Mouse (Mus musculus) embryo, embryonic 10 days (tissue): ENCODE data around the gene Nop16.
A peak's percentile ranks its signal among the peaks of the same experiment; 100 is the strongest.
"Not testable (repeated sequence)": the region's sequence is repeated elsewhere in the genome, so short reads cannot be mapped to it uniquely, and the experiment has no call there.

Source experiments
- DNase-seq: peaks from one replicate; pipeline ENCODE4 v3.0.0-alpha.2; 2015; ENCODE audit warnings: low spot score

The Nop16 gene

DNA sequence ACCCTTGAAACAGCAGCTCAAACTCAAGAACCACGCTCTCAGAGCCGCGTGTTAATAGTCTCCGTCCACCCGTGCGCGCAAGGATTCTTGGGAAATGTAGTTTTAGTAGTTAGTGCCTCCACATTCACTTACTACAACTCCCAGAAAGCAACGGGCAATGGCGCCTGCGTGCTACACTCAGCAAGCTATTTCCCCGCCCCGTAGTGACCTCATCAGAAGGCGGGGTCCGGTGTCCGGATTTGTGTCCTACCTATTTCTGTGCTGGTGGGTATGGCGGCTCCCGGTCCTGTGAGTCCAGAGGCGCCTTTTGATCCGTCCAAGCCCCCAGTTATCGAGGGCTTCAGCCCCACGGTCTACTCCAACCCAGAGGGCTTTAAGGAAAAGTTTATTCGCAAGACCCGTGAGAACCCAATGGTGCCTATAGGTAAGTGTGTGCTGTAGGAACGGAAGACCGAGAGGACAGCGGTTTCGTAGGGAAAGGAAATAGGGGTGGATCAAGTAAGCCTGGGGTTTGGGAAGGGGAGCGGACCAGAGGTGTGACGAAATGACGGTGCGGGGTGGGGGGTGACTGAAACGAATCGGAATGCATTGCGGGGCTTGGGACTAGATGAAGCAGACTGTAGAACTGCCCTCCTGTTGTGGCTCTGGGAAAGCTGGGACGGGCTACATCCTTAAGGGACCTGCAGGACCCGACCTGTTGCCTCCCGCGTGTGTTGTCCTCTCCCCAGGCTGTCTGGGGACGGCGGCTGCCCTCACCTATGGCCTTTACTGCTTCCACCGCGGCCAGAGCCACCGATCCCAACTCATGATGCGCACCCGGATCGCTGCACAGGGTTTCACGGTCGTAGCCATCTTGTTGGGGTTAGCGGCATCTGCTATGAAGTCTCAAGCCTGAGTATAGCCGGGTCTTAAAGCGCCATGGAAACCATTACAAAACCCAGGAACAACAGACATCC is at the start of gene Nop16, which contains the start of gene Higd2a:
TSS of gene Nop16 (minus strand) at position 95 of the 956 bp plus-strand sequence.
TSS of gene Higd2a (plus strand) at position 212 of the 956 bp plus-strand sequence.
- DNase-seq: peak; percentile 100

DNA sequence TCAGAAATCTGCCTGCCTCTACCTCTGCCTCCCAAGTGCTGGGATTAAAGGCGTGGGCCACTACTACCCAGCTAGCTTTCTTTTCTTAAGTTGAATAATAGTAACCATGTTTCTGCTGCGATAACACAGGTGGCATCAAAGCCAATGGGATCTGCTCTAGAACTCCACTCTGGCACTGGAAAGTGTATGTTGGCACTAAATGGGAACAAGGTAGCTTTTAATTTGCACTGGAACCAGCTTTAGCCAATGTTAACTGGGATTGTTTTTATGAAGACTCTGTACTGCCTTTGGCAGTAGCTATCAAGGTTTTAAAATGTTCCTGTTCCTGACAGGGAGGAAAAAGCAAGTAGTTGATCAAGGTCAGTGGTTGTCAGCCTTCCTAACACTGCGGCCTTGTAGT is 45.1 kb upstream of the Nop16 start:
- DNase-seq: no peak

DNA sequence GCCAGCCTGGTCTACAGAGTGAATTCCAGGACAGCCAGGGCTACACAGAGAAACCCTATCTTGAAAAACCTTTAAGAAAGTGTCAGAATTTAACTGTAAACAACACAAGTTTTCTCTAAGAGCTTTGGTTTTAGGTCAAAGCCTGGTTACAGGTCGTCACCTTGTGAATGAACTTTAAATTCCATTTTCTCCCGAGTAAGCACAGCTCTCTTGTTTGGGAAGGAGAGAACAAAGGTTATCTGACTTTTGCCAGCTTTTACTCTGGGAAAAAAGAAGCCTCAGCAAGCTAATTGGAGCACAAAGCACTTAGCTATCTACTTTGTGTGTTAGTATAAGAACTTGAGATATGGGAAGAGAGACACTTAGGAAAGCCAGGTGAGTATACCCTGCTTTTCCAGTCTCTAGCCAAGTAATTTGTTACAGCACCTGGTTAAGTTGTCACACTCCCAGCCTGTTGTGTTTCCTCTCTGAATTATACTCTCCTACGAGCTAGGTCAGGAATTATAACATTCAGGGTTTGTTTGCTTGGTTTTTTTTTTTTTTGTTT is 42.9 kb upstream of the Nop16 start:
- DNase-seq: no peak

DNA sequence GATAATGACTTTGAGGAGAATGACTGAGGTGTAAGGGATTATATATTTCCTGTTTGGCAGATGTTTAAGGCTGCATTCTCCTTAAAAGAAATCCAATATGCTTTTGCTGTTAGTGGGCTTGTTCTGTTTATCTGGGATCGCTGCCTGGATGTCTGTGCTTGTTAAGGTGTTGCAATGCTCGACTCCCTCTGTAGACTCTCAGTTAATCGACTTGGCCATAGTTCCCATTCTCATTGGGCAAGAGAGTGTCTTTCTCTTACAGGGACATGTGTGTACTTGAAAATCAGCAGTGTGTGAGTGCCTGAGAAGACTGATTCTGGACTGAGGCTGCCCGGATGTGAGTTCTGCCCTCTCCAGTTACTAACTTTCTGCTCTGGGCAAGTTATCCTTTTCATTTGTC is 39.2 kb upstream of the Nop16 start:
- DNase-seq: no peak

DNA sequence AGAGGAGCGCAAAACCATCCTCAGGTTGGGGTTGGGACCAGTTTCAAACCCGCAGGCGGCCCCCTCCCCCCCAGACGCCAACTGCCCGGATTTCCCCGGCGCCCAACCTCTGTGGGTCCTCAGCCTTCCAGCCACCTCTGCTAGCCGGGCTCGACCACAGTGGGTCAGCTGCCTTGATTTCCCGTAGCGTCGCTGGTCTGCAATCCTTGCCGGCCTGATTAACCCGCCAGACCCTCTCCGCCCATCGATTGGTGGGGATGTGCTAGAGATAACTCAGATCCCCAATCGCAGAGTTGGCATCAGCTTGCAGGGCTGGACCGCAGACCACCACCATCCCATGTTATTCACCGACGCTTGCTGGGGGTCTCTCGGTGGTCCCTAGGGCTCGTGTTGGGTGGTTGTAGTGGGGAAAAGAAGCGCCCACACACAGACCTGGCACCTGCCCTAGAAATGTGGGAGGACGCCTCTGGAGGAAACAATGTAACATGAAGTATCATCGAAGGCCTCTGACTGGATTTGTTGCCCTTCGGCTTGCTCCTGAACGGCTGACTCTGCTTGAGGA is 32.2 kb upstream of the Nop16 start:
- peak; percentile 41 for DNase-seq

DNA sequence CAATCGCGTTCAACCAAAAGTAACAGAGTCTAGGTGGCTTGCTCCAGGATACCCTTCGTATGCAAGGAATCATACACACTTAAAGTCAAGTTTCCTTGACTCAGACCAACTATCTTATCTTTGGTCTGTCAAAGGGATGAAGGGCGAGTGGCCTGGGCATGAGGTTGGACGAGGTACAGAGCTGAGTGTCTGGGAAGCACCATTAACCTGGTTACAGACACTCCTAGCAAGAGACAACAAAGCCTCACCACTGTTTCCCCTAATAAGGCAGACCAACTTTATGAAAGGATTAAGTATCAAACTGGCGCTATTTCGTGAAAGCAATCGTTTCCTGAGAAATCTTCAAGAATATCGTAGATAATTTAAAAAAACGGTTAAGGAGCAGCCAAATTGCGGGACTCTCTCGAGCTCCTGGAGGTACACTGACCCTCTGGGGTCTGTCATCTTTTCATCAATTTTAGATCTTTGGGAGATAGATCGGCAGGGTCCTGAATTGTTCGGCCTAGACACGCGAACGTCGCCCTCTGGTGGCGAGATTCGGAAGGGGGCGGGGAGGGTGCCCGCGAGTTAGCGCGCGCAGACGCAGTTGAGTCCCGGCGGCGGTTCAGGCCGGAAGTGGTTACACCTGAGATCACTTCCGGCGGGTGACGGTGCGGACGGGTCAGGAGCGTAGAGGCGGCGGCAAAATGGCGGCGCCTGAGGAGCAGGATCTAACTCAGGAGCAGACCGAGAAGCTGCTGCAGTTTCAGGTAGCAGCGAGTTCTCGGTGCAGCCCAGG is 31.5 kb upstream of the Nop16 start, which contains the start of gene Faf2:
TSS of gene Faf2 (plus strand) at position 630 of the 778 bp plus-strand sequence.
- DNase-seq: peak; percentile 97

DNA sequence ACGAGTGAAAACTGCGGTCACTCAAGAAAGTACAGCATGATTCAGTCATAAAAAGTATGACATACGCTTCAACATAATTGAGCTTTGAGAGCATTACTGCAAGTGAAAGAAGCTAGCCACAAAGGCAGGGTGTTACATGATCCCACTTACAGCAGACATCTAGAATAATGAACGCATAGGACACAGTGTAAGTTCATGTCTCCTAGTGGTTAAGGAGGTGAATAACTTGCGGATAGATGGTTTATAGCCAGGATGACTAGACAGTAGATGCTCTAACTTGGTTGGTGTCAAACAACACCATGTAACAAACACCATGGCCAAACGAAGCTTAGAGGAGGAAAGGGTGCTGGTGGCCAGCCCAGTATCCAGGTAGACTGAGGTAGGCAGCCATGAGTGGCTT is 27.1 kb upstream of the Nop16 start:
- DNase-seq: no peak

DNA sequence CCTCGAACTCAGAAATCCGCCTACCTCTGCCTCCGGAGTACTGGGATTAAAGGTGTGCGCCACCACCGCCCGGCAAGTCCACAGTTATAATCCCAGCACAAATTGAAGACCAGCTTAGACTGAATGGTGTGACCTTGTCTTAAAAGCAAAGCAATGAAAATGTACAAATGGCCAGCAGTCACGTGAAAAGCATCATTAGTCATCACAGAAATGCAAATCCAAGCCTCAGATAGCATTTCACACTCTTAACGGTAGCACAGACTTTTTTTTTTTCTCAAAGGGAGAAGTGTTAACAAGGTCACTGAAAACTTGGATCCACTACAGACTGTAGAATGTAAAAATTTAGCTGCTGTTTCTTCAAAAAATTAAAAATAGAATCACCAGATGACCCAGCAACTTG is 26.4 kb upstream of the Nop16 start:
- no peak for DNase-seq

DNA sequence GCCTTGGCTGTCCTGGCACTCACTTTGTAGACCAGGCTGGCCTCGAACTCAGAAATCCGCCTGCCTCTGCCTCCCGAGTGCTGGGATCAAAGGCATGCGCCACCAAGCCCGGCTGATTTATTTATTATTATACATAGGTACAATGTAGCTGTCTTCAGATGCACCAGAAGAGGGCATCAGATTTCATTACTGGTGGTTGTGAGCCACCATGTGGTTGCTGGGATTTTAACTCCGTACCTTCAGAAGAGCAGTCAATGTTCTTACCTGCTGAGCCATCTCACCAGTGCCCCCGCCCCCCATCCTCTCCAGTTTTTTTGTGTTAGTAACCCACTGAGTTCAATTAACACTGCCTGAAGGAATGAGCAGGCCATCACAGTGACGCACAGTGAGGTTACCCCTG is 23.3 kb upstream of the Nop16 start:
- not testable (repeated sequence) for DNase-seq

DNA sequence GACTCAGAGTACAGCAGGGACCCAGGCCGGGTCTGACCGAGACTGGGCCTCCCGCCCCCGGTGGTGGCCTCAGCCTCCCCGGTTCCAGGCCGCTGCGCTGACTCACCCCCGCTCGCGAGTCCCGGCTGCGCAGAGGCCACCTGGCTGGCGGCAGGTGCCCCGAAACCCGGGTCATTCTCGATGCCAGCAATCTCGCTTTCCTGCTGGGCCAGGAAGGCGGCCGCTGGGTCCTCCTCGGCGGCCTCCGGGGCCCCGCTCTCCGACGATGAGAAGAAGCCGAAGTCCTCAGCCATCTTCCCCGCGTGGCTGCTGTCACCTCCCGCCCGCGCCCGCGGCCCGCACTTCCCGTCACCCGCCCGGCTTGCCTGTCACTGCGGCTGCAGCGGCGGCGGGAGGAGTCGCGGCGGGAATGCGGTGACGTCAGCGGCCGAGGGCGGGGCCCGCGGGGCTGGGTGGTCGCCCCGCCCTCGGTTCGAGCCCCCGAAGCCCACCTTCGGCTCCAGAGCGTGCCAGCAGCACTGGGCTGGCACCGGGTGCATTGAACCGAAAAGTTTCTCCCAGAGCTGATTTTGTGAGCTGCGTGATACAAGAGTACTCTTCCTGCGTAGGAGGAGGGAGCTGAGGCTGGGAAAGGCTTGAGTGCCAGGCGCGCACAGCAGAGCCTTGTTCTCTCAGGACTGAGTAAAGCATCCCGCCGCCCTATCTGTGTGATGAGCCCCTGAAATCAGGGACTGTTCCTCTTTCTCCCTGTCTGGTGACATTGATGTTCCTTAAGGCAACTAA is 21.3 kb upstream of the Nop16 start, which contains the start of gene Cltb:
TSS of gene Cltb (minus strand) at position 373 of the 783 bp plus-strand sequence.
- DNase-seq: peak; percentile 82

DNA sequence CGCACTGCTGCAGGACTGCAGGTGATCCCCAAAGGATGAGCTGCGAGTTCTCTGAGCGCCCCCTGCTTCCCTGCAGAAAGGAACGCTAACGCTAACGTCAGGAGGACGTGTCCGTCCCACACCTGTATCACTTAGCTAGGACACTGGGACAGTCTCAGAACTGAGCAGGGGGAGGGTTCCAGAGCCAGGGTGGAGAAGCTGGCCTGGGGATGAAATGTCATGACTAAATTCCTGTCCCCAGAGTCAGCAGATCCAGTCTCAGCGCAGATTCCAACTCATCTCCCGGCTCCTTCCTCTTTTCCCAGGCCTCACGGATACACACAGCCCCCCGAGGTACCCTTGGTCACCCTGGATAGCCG is 20.7 kb upstream of the Nop16 start:
- DNase-seq: no peak

DNA sequence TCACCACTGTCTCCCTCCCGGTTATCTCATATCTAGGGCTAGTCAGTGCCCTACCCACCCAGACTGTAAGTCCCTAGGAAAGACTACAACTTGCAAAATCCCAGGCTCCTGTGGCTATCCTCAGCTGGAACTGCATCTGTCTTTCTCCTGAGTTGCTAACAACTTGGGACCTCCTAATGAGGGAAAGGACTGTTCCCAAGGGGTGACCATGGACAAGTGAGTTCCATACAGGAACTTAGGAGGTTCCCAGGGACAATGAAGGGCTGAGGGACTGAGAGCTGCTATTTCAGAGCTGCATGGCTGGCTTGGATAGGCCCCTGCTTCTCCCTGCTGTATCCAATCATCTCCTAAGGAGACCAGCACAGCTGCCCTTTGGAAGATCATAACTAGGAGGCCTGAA is 19.4 kb upstream of the Nop16 start:
- DNase-seq: no peak

DNA sequence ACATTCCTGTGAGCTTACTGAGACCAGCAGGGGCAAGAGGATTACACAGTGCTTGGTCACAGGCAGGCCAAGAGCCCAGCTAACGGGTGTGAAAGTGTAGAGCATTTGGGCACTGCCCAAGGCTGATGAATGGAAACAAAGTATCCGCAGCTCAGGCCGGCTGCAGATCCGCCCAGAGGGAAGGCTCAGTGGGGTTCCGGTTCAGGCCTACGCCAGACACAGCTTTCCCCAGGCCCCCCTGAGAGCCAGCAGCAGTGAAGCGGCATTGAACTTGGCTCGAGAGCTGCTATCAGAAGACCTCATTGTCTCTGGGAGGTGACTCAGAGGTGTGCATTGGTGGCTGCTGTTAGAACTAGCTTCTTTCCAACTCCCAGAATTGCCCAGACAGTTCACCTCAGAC is 18.8 kb upstream of the Nop16 start:
- no peak for DNase-seq

DNA sequence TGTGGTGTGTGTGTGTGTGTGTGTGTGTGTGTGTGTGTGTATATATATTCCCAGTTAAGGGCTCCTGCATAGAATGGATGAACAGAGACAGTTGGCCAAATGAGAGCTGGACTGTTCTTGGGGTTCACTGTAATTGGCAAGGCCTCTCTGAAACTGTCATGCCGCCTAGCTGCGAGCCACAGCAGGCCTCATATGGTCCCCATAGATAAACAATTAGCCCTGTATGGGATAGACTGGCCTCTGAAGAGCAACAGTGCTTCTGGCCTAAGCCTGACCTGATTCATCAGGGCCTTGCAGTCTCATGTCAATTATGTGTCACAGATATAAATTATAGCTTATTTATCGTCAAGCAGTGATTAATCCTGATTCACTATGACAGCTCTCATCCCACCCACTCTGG is 18.1 kb upstream of the Nop16 start:
- no peak for DNase-seq

DNA sequence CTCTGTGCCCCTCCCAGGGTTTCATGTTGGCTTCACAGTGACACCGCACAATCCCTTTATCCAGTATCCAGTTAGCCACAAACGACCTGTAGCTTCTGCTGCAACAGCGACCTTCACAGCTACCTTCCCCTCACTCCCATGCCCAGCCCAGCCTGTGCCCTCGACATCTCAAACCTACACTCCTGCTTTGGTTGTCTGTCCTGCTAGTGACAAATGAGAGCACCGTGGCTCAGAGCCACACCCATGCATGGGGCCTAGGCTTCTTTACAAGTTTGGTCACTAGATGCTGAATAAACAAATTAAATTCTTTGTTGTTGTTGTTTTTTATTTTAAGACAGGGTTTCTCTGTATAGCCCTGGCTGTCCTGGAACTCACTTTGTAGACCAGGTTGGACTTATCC is 17.3 kb upstream of the Nop16 start:
- DNase-seq: no peak

DNA sequence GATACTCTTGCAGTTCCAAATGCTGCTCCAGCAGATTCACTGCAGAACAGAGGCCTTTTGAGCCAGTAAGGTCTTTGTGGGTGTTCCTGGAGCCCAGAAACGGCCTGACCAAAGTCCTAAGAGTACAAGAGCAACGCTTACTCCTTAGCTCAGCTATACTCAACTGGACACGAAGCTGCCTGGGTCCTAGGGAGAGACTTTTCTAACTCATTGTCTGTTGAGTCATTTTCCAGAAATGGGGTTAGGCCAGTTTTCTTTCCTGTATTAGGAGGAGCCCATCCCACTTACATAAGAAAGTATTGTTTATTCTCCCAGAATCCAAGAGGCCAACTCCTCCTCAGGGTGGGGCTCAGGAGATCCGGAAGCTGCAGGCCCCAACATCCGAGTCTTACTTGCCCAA is 15.5 kb upstream of the Nop16 start:
- no peak for DNase-seq

DNA sequence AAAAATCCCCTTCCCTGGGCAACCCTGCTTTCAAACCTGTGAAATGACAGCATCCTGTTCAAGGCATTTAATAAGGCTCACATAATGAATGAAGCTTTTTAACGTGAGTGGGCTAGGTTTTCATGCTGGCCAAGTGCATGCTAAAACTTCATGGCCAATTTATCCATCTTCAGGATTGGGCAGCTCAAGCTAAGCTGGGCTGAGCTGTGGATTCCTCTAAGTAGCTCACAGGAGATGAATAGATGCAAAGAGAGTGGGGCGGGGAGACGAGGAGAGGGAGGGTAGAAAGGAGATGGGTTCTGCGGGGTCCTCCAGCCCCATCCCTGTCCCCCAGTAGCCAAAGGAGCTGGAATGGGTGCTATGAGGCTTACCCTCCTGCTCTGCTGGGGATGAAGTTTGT is 14.3 kb upstream of the Nop16 start:
- no peak for DNase-seq

DNA sequence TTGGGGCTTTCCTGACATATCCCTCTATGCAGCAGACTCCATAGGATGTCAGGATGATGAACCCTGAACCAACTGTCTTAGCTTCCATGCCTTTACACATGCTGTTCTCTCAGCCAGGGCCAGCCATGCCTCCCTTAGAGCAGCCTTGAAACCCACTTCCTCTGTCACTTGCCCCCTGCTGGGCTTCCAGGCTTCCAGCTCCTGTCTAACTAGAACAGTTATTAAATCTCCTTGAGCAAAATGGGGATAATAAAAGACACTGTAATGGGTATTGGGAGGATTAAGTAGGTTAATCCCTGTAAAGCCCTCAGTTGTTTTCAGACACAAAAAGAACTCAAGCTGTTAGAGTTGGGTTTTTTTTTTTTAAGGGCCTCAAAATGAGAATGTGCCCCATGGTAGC is 13.6 kb upstream of the Nop16 start:
- no peak for DNase-seq

DNA sequence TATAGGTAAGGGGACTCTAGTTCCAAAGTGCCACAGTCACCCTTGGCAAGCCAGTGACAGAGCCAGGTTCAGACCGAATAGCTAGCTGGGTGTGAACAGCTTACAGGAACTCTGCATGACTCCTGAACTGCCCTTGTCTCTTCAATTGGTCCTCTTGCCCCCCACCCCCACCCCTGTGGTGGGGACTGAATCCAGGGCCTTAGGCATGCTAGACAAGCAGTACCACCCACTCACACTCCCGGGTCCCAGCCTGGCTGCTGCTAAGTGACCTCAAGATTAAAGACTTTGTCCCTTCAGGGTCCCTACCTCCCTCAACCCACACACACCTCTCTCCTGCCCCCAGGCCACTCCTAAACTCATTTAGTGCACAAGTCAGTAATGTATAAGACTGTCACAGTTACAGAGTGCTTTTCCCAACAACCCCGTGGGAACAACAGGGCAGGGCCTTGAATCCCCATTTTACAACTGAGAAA is 12.8 kb upstream of the Nop16 start:
- no peak for DNase-seq

DNA sequence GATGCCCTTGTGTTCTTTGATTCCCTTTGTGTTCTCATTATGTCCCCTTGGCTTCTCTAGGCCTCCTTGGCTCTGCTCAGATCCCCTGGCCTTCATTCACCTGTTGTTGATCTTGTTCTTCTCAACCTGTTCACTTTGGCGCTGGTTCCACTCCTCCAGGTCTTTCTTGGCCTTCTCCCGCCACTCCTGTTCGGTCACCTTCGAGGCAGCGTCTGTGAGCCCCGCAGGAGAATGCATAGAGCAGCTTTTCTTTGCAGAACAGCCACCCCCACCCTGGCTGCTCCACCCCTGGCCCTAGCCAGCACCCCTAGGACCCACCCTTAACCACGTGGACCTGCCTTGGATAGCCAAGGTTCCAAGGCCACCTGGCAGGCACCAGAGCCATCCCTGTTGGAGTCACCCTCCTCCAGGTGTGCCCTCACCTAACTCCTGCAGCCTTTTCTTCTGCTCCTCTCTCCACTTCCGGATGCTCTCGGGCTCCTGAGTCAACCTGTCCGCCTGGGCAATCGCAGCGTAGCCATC is 8.8 kb upstream of the Nop16 start:
- no peak for DNase-seq

DNA sequence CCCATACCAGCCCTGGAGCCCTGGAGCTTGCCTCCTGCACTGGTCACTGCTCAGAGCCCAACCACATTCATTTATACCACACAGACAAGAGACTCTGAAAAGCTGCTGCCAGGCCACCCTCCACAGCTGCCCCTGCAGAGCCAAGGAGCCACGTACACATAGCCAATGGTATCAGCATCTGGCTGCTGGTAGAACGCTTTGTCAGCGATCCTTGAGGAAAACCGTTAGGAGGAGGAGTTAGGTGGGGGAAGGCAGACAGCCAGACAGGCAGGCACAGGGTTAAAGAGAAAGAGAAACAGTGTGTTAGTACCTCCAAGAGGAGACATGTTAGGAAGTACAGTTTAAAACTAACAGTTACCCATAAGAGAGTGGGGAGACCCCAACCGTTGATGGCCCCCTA is 7.0 kb upstream of the Nop16 start:
- no peak for DNase-seq
